Mouse (Mus musculus): ENCODE measurements at regions not wholly inside any gene's neighbourhood (a gene's known extent, or its start where the extent isn't known, plus 50 kb on each side); places are given as distances from the start of the nearest gene placed in this dataset.

DNA sequence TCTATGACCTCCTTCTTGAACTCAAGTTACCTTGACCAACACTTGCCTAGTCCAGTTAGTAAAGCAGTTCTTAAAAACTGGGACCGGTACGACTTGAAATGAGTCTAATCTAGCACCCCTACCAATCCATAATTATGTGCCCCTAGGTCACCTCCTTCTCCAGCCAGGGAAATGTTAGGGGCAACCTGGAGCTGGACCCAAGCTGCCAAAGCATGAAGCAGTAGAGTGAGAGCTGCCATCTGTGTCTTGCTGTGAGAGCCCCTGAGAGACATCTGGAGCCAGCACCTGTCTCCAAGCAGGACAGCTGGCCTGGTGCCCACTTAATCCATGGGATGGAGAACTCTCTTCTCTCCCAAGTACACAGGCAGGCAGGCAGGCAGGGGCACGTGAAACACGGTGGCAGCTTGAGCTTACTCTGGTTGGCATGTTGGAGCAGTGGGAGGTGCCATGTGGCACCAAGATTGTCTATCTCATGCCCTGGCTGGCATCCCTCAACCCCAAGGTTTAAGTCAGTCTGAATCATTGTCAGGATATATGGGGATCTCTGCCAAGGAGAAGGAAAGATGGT lies 1473.8 kb upstream of the Gm6569 start:
- no peak overlapping the region for H3K27ac ChIP-seq (ENCODE audit: low read depth, low read length)
- no peak overlapping the region for H3K9ac ChIP-seq (ENCODE audit: low read depth, low read length)
- H3K36me3 ChIP-seq (ENCODE audit: control insufficient read depth, insufficient read depth, low read length): no peaks in the 10 kb centered on the region
- ATAC-seq (ENCODE audit: low FRiP score, low TSS enrichment): no peak
- 85% methylated on average over 4 of the region's 4 CpGs for WGBS
- no peak overlapping the region for H3K4me2 ChIP-seq (replicated peaks; ENCODE audit: low read depth, low read length)
- H3K9me3 ChIP-seq (ENCODE audit: control insufficient read depth, low read length): no peaks in the 10 kb centered on the region
- H3K27me3 ChIP-seq (ENCODE audit: control insufficient read depth, insufficient read depth, low read length): no peaks in the 10 kb centered on the region
- H3K4me1 ChIP-seq (ENCODE audit: control insufficient read depth, insufficient read depth, low read length): no peaks in the 10 kb centered on the region
- no peak overlapping the region for H3K4me3 ChIP-seq (ENCODE audit: low read length)

GRCm38 (mm10) chr15:72373041-72373440 lies 1461.3 kb upstream of the Gm6569 start:
- no peak overlapping the region for H3K4me2 ChIP-seq (replicated peaks; ENCODE audit: low read depth, low read length)
- no peak overlapping the region for H3K27ac ChIP-seq (ENCODE audit: low read depth, low read length)
- H3K9ac ChIP-seq (ENCODE audit: low read depth, low read length): no peak overlapping the region
- WGBS: 94% methylated on average over 4 of the region's 4 CpGs
- H3K27me3 ChIP-seq (ENCODE audit: control insufficient read depth, insufficient read depth, low read length): no peaks in the 10 kb centered on the region
- H3K4me1 ChIP-seq (ENCODE audit: control insufficient read depth, insufficient read depth, low read length): no peaks in the 10 kb centered on the region
- H3K4me3 ChIP-seq (ENCODE audit: low read length): no peak overlapping the region
- no peak for ATAC-seq (ENCODE audit: low FRiP score, low TSS enrichment)
- no peaks in the 10 kb centered on the region for H3K9me3 ChIP-seq (ENCODE audit: control insufficient read depth, low read length)
- no peaks in the 10 kb centered on the region for H3K36me3 ChIP-seq (ENCODE audit: control insufficient read depth, insufficient read depth, low read length)

- H3K4me1 ChIP-seq (ENCODE audit: control insufficient read depth, insufficient read depth, low read length): no peaks in the 10 kb centered on the region
These were observed 1457.2 kb upstream of the Gm6569 start for GRCm38 (mm10) chr15:72377201-72377600.

DNA sequence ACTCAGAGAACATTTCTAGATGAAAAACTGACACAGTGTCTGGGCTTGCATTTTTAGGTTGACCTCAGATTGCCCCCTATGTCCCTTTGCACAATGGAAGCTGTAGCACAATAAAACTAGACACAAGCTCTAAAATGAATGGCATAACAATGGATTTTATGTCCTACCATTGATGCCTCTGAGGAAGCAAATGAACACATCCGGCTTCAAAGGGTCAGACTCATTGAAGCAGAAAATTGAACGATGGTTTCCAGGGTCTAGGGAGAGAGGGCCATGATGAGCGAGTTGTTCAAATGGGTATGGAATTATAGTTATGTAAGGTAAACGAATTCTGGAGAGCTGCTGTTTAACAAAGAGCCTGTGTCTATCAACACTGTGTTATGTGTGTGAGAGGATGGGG lies 1455.1 kb upstream of the Gm6569 start:
- H3K4me2 ChIP-seq (replicated peaks; ENCODE audit: low read depth, low read length): no peak overlapping the region
- H3K27ac ChIP-seq (ENCODE audit: low read depth, low read length): no peak overlapping the region
- no peaks in the 10 kb centered on the region for H3K27me3 ChIP-seq (ENCODE audit: control insufficient read depth, insufficient read depth, low read length)
- no peaks in the 10 kb centered on the region for H3K36me3 ChIP-seq (ENCODE audit: control insufficient read depth, insufficient read depth, low read length)
- H3K4me3 ChIP-seq (ENCODE audit: low read length): no peak overlapping the region
- no peak overlapping the region for H3K9ac ChIP-seq (ENCODE audit: low read depth, low read length)
- no peaks in the 10 kb centered on the region for H3K4me1 ChIP-seq (ENCODE audit: control insufficient read depth, insufficient read depth, low read length)
- no peak for ATAC-seq (ENCODE audit: low FRiP score, low TSS enrichment)
- 44% methylated on average over 4 of the region's 4 CpGs for WGBS
- no peaks in the 10 kb centered on the region for H3K9me3 ChIP-seq (ENCODE audit: control insufficient read depth, low read length)

More at GRCm38 (mm10) chr15:72377201-72377600, 1457.2 kb upstream of the Gm6569 start:
- Histone ChIP-seq H3K4me2 (replicated peaks; ENCODE audit: low read depth, low read length) (no peak overlapping the region), H3K36me3 (ENCODE audit: control insufficient read depth, insufficient read depth, low read length) (no peaks in the 10 kb centered on the region), H3K27ac (ENCODE audit: low read depth, low read length) (no peak overlapping the region), H3K27me3 (ENCODE audit: control insufficient read depth, insufficient read depth, low read length) (no peaks in the 10 kb centered on the region), H3K9ac (ENCODE audit: low read depth, low read length) (no peak overlapping the region), H3K9me3 (ENCODE audit: control insufficient read depth, low read length) (no peaks in the 10 kb centered on the region), H3K4me3 (ENCODE audit: low read length) (no peak overlapping the region)
- ATAC-seq (ENCODE audit: low FRiP score, low TSS enrichment): no peak

GRCm38 (mm10) chr15:72381164-72381563 lies 1453.2 kb upstream of the Gm6569 start:
- no peaks in the 10 kb centered on the region for H3K36me3 ChIP-seq (ENCODE audit: control insufficient read depth, insufficient read depth, low read length)
- WGBS: 87% methylated on average over 8 of the region's 8 CpGs
- H3K27ac ChIP-seq (ENCODE audit: low read depth, low read length): no peak overlapping the region
- ATAC-seq (ENCODE audit: low FRiP score, low TSS enrichment): no peak
- no peaks in the 10 kb centered on the region for H3K9me3 ChIP-seq (ENCODE audit: control insufficient read depth, low read length)
- H3K27me3 ChIP-seq (ENCODE audit: control insufficient read depth, insufficient read depth, low read length): no peaks in the 10 kb centered on the region
- H3K9ac ChIP-seq (ENCODE audit: low read depth, low read length): no peak overlapping the region
- H3K4me1 ChIP-seq (ENCODE audit: control insufficient read depth, insufficient read depth, low read length): no peaks in the 10 kb centered on the region
- H3K4me2 ChIP-seq (replicated peaks; ENCODE audit: low read depth, low read length): no peak overlapping the region
- H3K4me3 ChIP-seq (ENCODE audit: low read length): no peak overlapping the region

GRCm38 (mm10) chr15:72381744-72382143 lies 1452.6 kb upstream of the Gm6569 start:
- WGBS: 82% methylated on average over 5 of the region's 5 CpGs
- H3K36me3 ChIP-seq (ENCODE audit: control insufficient read depth, insufficient read depth, low read length): no peaks in the 10 kb centered on the region
- no peaks in the 10 kb centered on the region for H3K27me3 ChIP-seq (ENCODE audit: control insufficient read depth, insufficient read depth, low read length)
- no peak overlapping the region for H3K4me2 ChIP-seq (replicated peaks; ENCODE audit: low read depth, low read length)
- H3K4me1 ChIP-seq (ENCODE audit: control insufficient read depth, insufficient read depth, low read length): no peaks in the 10 kb centered on the region
- H3K27ac ChIP-seq (ENCODE audit: low read depth, low read length): no peak overlapping the region
- no peaks in the 10 kb centered on the region for H3K9me3 ChIP-seq (ENCODE audit: control insufficient read depth, low read length)
- no peak for ATAC-seq (ENCODE audit: low FRiP score, low TSS enrichment)
- no peak overlapping the region for H3K9ac ChIP-seq (ENCODE audit: low read depth, low read length)
- no peak overlapping the region for H3K4me3 ChIP-seq (ENCODE audit: low read length)

GRCm38 (mm10) chr15:72382521-72382920 lies 1451.8 kb upstream of the Gm6569 start:
- no peaks in the 10 kb centered on the region for H3K36me3 ChIP-seq (ENCODE audit: control insufficient read depth, insufficient read depth, low read length)
- no peak overlapping the region for H3K4me3 ChIP-seq (ENCODE audit: low read length)
- no peak overlapping the region for H3K27ac ChIP-seq (ENCODE audit: low read depth, low read length)
- no peaks in the 10 kb centered on the region for H3K4me1 ChIP-seq (ENCODE audit: control insufficient read depth, insufficient read depth, low read length)
- no peaks in the 10 kb centered on the region for H3K9me3 ChIP-seq (ENCODE audit: control insufficient read depth, low read length)
- H3K27me3 ChIP-seq (ENCODE audit: control insufficient read depth, insufficient read depth, low read length): no peaks in the 10 kb centered on the region
- ATAC-seq (ENCODE audit: low FRiP score, low TSS enrichment): no peak
- H3K4me2 ChIP-seq (replicated peaks; ENCODE audit: low read depth, low read length): no peak overlapping the region
- WGBS: 88% methylated on average over 6 of the region's 6 CpGs
- no peak overlapping the region for H3K9ac ChIP-seq (ENCODE audit: low read depth, low read length)

DNA sequence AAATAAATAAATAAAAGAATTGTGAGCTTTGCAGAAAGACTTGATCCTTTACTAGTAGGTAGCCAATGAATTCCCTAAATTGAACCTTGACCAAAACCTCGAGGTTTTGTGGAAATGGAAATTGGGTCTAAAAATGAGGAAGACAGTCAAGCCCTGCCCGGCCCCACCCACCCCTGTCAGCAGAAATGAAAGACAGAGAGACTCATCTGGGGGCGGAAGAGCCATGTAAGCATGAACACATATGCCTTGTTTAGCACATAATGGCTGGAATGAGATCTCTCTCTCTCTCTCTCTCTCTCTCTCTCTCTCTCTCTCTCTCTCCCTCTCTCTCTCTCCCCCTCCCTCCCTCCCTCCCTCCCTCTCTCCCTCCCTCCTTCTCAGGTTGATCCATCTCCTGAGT lies 1451.3 kb upstream of the Gm6569 start:
- Histone ChIP-seq H3K27ac (ENCODE audit: low read depth, low read length) (no peak overlapping the region), H3K4me1 (ENCODE audit: control insufficient read depth, insufficient read depth, low read length) (no peaks in the 10 kb centered on the region), H3K9ac (ENCODE audit: low read depth, low read length) (no peak overlapping the region), H3K9me3 (ENCODE audit: control insufficient read depth, low read length) (no peaks in the 10 kb centered on the region), H3K27me3 (ENCODE audit: control insufficient read depth, insufficient read depth, low read length) (no peaks in the 10 kb centered on the region), H3K36me3 (ENCODE audit: control insufficient read depth, insufficient read depth, low read length) (no peaks in the 10 kb centered on the region), H3K4me2 (replicated peaks; ENCODE audit: low read depth, low read length) (no peak overlapping the region), H3K4me3 (ENCODE audit: low read length) (no peak overlapping the region)
- ATAC-seq (ENCODE audit: low FRiP score, low TSS enrichment): no peak
- 86% methylated on average over 3 of the region's 3 CpGs for WGBS

DNA sequence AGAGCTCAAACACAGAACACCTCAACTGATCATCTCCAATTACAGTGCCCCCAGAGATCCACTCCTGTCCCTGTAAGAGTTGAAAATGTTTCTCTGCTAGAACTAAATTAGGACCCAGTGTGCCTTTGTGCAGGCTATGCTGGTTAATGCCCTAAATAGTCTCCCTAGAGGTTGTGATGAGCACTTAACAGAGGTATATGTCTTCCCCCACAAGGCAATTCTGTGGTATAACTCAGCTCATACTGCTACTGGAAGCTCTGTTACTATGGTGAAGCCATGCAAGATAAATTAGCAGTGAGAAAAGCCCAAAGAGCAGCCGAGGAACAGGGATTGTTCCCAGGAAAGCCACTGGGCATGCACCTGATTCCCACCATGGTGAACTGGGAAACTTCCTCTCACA lies 1450.9 kb upstream of the Gm6569 start:
- WGBS: 78% methylated on average over 1 of the region's 1 CpGs
- no peaks in the 10 kb centered on the region for H3K9me3 ChIP-seq (ENCODE audit: control insufficient read depth, low read length)
- H3K9ac ChIP-seq (ENCODE audit: low read depth, low read length): no peak overlapping the region
- no peak for ATAC-seq (ENCODE audit: low FRiP score, low TSS enrichment)
- no peaks in the 10 kb centered on the region for H3K36me3 ChIP-seq (ENCODE audit: control insufficient read depth, insufficient read depth, low read length)
- no peak overlapping the region for H3K27ac ChIP-seq (ENCODE audit: low read depth, low read length)
- H3K4me2 ChIP-seq (replicated peaks; ENCODE audit: low read depth, low read length): no peak overlapping the region
- no peak overlapping the region for H3K4me3 ChIP-seq (ENCODE audit: low read length)
- no peaks in the 10 kb centered on the region for H3K4me1 ChIP-seq (ENCODE audit: control insufficient read depth, insufficient read depth, low read length)
- no peaks in the 10 kb centered on the region for H3K27me3 ChIP-seq (ENCODE audit: control insufficient read depth, insufficient read depth, low read length)
